Mouse (Mus musculus) kidney, postnatal 10 days (tissue): ENCODE data around the gene Cmtm2b.
A peak's percentile ranks its signal among the peaks of the same experiment; 100 is the strongest.

Experiments
- DNase-seq: peaks from one replicate; pipeline ENCODE4 v3.0.0; 2021; ENCODE audit warnings: mixed read lengths

Cmtm2b gene

DNA sequence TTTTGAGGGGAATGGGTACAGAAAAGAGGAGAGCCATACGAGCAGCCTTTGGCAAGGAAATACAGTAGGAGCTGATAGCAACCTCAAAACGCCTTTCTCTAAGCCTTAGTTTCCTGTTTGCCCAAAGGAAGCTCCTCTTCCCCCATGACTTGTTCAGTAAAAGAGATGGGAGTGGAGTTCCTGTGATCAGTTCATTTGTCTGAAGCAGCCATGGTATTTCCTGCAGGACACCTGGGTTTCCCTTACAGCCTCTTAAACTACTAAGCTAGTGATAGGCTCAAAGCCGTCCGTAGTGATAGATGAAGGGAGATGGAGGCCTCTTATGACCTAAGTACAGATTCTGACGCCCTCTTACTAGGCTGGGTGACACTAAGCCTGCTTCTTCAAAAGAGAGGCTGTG lies 20.4 kb downstream of the Cmtm2b start:
- DNase-seq, result no peak

DNA sequence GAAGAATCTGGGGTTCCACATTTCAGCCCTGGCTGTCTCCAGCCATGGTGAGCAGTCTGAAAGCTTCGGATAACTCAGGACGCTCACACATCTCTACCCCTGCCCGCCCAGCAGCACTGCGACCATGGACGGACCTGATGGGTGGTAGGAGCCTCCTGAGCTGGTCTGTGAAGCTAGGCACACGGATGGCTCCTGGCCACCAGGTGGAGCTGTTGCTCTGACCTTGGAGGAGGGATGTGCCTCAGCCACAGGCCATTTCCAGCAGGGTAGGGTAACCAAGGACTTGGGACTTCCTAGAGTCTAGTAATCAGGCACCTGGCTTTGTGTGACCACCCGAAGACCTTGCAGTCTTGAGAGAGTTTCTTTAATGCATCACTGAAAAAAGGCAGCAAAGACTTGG lies 21.9 kb downstream of the Cmtm2b start:
- peak; percentile 93 for DNase-seq

- DNase-seq, result no peak
Observed at GRCm38 (mm10) chr8:104344622-104345021, 22.6 kb downstream of the Cmtm2b start.

DNA sequence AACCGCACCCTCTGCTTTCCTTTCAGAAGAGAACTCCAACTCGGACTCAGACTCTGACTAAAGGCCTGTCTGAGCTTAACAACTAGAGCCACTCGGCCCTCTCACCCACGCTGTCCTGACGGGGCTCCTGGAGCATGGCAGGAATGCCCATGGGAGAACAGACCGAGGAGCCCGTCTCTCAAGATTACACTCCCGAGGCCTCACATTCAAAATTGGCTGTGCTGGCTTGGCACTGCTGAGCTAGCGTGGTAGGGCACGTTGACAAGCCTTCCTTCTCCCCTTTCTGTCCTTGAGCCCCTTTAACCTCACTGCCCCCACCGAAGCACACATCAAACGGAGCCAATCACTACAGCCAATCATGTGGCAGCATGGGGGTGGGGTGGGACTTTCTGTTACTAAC lies 24.7 kb downstream of the Cmtm2b start:
- DNase-seq, result no peak

DNA sequence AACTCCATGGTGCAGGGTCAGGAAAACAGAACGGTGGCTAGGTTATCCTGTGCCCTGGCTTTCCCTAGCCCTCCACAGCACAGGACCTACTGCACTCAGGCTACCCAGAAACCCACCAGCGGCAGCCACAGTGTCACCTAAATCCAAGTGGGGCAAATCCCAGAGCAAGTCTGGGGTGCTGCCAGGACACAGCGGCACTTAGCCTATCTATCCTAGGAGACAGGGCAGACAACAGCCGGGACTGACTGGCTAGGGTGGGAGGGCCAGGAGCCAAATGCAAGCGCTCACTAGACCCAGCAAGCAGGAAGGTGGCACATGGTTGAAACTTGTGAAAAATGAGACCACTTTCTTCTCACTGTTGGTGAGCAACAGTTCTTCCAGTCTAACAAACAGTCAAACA lies 26.9 kb downstream of the Cmtm2b start:
- no peak for DNase-seq

- DNase-seq, result no peak
Observed at GRCm38 (mm10) chr8:104350047-104350446, 28.0 kb downstream of the Cmtm2b start.

DNA sequence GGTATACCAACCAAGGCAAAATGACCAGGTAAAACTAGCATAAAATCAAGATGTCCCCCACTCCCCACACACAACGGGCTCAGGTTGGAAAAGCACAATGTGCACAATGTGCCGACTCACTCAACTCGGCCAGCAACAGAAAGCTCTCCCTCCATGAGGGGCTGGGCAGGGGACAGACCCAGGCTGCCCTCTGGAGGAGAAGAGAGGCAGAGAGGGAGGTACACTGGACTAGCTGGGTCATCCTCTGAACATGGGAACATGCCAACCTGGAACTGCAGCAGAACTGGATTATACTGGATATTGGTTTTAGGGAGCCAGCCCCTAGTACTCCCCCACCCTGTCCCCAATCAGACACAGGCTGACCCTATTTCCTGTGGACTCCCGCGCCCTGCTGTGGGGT lies 31.2 kb downstream of the Cmtm2b start:
- DNase-seq, result no peak

DNA sequence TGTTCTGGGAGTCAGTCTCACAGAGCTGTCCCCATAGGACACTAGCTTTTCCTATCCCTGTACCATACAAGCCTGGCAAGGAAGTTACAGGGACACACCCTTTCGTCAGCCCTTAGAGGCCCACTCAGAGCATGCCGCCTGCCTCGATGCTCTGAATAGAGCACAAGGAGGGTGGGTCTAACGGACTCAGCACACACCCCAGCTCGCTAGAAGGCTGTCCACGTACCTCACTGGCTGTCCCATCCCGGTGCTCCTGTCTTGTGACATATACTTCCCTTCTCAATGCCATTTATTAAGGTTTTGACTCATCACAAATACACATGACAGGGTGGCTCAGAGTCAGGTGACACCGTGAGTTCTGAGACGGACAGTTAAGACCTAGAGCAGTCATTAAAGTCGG lies 32.5 kb downstream of the Cmtm2b start:
- no peak for DNase-seq

DNA sequence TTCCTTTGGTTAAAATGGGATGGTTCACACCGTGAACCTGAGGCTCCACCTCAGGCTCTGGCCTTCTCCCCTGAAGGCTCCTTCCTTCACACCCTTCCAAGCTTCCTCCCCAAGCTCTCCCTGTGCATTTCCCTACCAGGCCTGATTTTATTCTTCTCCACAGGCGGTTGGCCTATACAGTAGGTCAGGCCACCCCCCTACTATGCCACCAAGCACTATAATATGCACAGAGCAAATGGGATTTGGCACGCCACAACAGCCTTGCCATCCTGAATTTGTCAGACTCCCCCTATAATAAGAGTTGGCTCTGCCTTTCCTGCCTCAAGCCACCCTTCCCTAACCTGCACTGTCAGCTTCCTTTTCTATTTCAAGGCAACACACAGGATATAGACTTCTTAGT lies 36.6 kb downstream of the Cmtm2b start:
- DNase-seq, result no peak

GRCm38 (mm10) chr8:104359778-104360456 lies 37.9 kb downstream of the Cmtm2b start:
- no peak for DNase-seq

GRCm38 (mm10) chr8:104365695-104366094 lies 43.7 kb downstream of the Cmtm2b start:
- DNase-seq, result no peak

DNA sequence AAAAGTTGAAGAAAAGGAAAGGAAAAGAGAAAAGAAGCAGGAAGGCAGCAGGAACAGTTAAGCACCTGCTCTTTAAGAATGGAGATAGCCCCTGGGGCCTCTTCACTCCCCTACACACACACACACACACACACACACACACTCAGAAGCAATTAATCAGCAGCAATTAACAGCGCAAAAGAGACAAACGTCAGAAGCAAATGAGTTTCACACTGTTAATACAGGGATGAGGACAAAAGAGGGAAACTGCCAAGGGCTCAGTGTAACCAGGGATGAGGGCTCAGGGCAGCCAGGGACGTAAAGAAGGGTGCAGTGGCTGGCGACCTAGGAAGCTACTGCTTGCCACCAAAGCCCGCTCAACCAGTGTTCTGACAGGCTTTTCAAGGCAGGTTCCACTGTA lies 45.4 kb downstream of the Cmtm2b start:
- no peak for DNase-seq

- DNase-seq, result no peak
Observed at GRCm38 (mm10) chr8:104369591-104369990, 47.6 kb downstream of the Cmtm2b start.

DNA sequence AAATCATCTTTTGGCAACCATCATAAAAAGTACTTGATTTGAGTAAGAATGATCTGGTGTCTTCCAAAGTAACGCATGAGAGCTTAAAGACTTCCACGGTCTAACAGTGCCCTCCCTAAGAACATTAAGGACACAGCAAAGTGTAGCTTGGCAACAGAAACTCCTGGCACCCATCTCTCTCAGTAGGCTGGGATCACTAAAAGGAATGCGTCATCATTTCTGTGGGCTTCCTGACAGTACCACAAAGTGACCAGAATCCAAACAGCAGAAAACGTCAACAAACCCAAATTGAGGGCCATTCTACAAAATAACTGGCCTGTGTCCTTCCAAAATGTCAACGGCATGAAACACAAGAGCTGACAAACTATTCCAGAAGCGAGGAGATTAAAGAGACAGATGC lies 48.0 kb downstream of the Cmtm2b start:
- DNase-seq, result no peak

DNA sequence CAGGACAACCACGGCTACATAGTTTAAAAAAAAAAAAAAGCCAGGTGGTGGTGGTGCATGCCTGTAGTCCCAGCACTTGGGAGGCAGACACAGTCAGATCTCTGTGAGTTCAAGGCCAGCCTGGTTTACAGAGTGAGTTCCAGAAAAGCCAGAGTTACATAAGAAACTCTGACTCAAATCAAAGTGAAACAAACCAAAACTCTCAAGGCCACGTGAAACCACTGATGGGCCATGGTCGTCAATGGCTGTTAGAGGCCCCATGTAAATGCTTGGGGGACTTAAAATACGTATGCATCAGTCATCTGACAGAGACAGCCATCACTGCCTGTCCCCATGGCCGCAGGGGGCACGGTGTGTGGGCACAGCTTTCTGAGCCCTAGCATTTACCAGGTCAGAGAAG lies 49.1 kb downstream of the Cmtm2b start:
- DNase-seq, result no peak

DNA sequence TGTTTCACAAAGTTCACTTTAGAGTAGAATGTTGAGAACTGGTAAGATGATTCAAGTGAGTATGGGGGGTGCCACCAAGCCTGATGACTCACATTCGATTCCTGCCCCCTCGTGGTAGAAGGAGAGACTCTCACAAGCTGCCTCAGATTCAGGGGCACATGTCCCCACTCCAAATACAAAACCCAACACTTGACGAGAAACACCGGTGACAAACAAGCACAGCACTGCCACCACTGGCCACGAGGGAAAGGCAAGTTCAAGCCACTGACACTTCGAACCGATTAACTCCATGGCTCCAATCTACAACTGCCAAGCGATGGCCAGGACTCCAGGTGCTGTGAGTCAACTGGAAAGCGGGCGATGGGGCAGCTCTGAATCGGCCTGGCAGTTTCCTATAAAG lies 51.7 kb downstream of the Cmtm2b start:
- DNase-seq, result peak; percentile 34

- DNase-seq, result peak; percentile 42
Observed at GRCm38 (mm10) chr8:104374269-104374668, 52.2 kb downstream of the Cmtm2b start.

DNA sequence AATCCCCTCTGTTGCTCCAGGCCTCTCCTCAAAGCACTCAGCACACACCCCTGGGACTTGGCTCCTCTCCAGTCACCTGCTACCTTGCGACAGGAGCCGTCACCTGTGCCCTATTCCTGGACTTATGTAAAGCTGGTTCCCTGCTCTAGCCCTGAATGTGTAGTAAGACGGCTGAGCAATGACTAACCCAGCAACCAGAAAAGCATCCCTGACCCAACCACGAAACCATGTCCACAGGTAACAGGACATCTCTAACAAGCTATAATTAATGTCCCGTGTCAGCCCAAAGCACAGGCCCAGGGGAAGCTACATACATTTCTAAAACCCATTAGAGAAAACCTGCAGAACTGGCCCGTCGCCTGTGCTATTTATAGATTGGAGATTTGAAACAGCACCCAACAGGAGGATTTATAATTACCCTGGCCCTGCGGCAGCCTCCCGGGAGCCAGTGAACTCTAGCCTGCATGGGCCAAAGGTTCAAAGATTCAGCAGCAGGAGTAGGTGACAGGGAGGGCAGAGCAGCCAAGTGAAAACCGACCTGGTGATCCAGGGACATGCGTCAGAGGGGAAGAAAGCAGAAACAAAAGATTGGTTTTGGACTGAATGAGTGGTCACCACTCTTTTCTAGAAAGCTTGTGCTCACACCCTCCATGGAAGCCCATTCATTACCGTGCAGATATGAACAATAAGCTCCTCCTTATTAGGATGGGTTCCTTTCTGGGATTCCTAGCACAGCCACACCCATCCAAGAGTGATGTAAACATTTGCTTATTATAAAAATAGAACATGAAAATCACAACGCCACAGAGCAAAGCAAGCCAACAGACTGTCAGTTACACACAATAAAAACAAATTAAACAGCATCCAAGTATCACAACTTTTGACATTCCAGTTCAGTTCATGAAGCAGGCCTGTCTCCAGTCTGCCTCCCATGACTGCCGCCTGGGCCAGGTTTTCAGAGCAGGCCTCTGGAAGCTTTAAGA lies 53.1 kb downstream of the Cmtm2b start:
- peak; percentile 81 for DNase-seq

- DNase-seq, result no peak
Observed at GRCm38 (mm10) chr8:104375959-104376358, 53.9 kb downstream of the Cmtm2b start.

DNA sequence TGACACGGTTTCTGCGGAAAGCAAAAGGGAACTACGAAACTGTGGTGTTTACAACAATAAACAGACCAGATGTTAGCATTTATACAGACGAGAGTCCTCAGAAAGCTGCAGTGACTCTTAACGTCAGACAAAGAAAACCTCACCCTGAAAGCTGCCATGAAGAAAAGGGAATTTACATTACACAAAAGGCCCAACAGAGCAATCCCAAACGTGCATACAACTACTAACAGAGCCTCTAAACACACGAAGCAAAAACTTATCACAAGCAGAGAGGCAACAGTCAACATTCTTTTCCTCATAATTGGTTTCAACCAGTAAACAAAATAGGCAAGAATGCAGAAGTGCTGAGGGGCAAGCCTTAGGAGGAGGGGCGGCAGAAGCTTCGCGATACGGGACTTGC lies 54.6 kb downstream of the Cmtm2b start:
- no peak for DNase-seq

GRCm38 (mm10) chr8:104379301-104379836 lies 57.3 kb downstream of the Cmtm2b start:
- no peak for DNase-seq

GRCm38 (mm10) chr8:104380269-104380668 lies 58.2 kb downstream of the Cmtm2b start:
- no peak for DNase-seq
